8 mouse cellular contexts compared by ENCODE assay signal in the genomic region with DNA sequence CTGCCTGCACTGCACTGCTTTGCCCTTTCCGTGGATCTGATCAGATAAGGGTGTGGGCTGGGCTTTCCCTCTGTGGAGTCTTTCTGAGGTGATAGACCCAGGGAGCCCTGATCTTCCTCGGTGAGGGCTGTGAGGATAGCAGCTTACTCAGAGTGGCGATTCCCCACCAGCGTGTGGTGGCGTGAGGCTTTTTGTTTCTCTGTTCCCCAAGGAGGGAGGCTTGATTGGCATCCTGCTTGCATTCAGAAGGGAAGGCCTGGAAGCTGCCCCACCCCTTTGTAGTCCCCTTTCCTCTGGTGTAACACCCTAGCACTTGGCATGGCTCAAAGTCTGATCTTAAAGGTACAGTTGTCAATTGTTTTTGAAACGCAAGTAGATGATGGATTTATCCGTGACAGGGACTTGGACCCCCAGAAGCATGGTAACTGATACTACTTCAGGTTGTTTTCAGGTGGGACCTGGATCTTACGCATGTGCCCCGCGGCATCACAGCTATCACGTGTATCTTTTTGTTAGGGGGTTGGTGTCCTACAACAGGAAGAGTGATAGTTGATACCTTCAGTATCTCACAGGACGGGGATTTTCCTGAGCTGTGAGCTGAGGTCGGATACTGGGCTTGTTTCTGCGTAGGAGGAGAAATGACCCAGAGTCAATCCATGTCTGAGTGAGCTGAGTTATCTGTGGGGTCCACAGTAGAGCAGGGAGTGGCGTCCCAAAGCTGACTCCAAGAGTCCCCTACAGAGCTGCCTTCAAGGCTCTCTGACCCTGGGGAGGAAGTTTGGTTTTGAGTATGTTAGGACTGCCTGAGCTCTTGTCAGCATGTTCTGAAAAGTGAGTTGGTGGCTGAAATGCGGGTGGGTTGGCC. TPM values are rescaled to one million over a fixed set of nuclear protein-coding genes. Genes with fewer than 3 reads are reported as not detected.
A peak's percentile ranks its signal among the peaks of the same experiment; 100 is the strongest.
DNase-seq lines count a peak whose midpoint lies in the region; ATAC-seq and TF ChIP-seq lines count a peak whose summit lies in the region.

No protein-coding gene starts in this region.

- no peak overlapping the region for H3K4me3 ChIP-seq in hindbrain, embryonic 15.5 days
- H3K4me3 ChIP-seq in hindbrain, embryonic 12.5 days, result no peak overlapping the region
- peak overlapping the region; percentile 10 to 66 (median 63) for H3K4me3 ChIP-seq in CH12.LX (replicated peaks in 1 of 3; ENCODE audit: low read depth in 2 of 3, low read length in 2 of 3, poor library complexity in 1 of 3)
- H3K4me3 ChIP-seq in intestine, embryonic 16.5 days (ENCODE audit: low read length), result no peak overlapping the region

- 57% methylated on average over 16 of the region's 16 CpGs for WGBS in hindbrain, embryonic 15.5 days
- 43% methylated on average over 16 of the region's 16 CpGs for WGBS in hindbrain, embryonic 12.5 days
- WGBS in intestine, embryonic 16.5 days, result 51% methylated on average over 16 of the region's 16 CpGs

- H3K4me2 ChIP-seq in hindbrain, embryonic 15.5 days, result 0 out of 2 replicates have a peak overlapping the region, but pooled peaks have one; percentile 19
- no peak overlapping the region for H3K4me2 ChIP-seq in hindbrain, embryonic 12.5 days (replicated peaks)
- H3K4me2 ChIP-seq in CH12.LX (ENCODE audit: insufficient read depth, low read depth, poor library complexity, severe bottlenecking), result no peak overlapping the region
- 0 out of 2 replicates have a peak overlapping the region, but pooled peaks have one; percentile 11 for H3K4me2 ChIP-seq in intestine, embryonic 16.5 days (ENCODE audit: low read depth, low read length)

- TF ChIP-seq RAD21 in CH12.LX (IDR thresholded peaks at IDR 0.05; ENCODE audit: low read depth, low read length), result no peak

- no peaks in the 10 kb centered on the region for H3K79me2 ChIP-seq in CH12.LX (replicated peaks; ENCODE audit: control insufficient read depth, extremely low read depth, insufficient read depth, poor library complexity, severe bottlenecking)

- H3K4me1 ChIP-seq in hindbrain, embryonic 15.5 days (replicated peaks), result peaks cover 20% of the 10 kb centered on the region
- H3K4me1 ChIP-seq in hindbrain, embryonic 12.5 days, result peaks cover 33% of the 10 kb centered on the region
- H3K4me1 ChIP-seq in CH12.LX (ENCODE audit: control insufficient read depth in 1 of 2, insufficient read depth in 2 of 2), result peaks cover 9 to 58% of the 10 kb centered on the region in 2 experiments; a peak in 3 of 4 replicates
- H3K4me1 ChIP-seq in intestine, embryonic 16.5 days (ENCODE audit: control insufficient read depth, insufficient read depth, low read length), result peaks cover 38% of the 10 kb centered on the region

- no peak for ATAC-seq in hindbrain, embryonic 15.5 days (ENCODE audit: low FRiP score, low read depth)
- ATAC-seq in hindbrain, embryonic 12.5 days (ENCODE audit: low FRiP score), result no peak
- peak; percentile 38 for ATAC-seq in intestine, embryonic 16.5 days

- in situ Hi-C loops in CH12.LX (cut with MboI; ENCODE audit: low pct_ligation_motif_present, low pct_unique_long_range_greater_than_20kb, low sequenced_read_pairs), result loop anchor here (5.0 kb wide), 2 partner anchors 35 kb away; a partner anchor contains a TSS

- no peak overlapping the region for H3K27ac ChIP-seq in hindbrain, embryonic 15.5 days (replicated peaks)
- no peak overlapping the region for H3K27ac ChIP-seq in hindbrain, embryonic 12.5 days
- peak overlapping the region; percentile 21; the same call in 1 of the 2 replicates for H3K27ac ChIP-seq in CH12.LX (ENCODE audit: insufficient read depth, low read depth)
- H3K27ac ChIP-seq in intestine, embryonic 16.5 days (ENCODE audit: low read length), result peak overlapping the region; percentile 83

- no peak overlapping the region for H3K9ac ChIP-seq in hindbrain, embryonic 15.5 days
- H3K9ac ChIP-seq in hindbrain, embryonic 12.5 days, result no peak overlapping the region
- H3K9ac ChIP-seq in CH12.LX (ENCODE audit: insufficient read depth, low read depth), result no peak overlapping the region
- H3K9ac ChIP-seq in intestine, embryonic 16.5 days (ENCODE audit: low read depth, low read length), result peak overlapping the region; percentile 36; the same call in 1 of the 2 replicates

- dilution Hi-C loops in CH12.LX (cut with MboI; ENCODE audit: extremely low pct_ligation_motif_present, extremely low pct_unique_long_range_greater_than_20kb, low sequenced_read_pairs), result no loop called here

- TF ChIP-seq EP300 in CH12.LX (IDR thresholded peaks at IDR 0.05; ENCODE audit: low read length), result no peak

- no peaks in the 10 kb centered on the region for H3K9me3 ChIP-seq in hindbrain, embryonic 15.5 days
- no peaks in the 10 kb centered on the region for H3K9me3 ChIP-seq in hindbrain, embryonic 12.5 days (replicated peaks)
- no peaks in the 10 kb centered on the region for H3K9me3 ChIP-seq in CH12.LX (replicated peaks; ENCODE audit: low read length)
- H3K9me3 ChIP-seq in intestine, embryonic 16.5 days (ENCODE audit: control insufficient read depth, low read length), result no peaks in the 10 kb centered on the region

- no peaks in the 10 kb centered on the region for H3K36me3 ChIP-seq in hindbrain, embryonic 15.5 days
- no peaks in the 10 kb centered on the region for H3K36me3 ChIP-seq in hindbrain, embryonic 12.5 days
- H3K36me3 ChIP-seq in CH12.LX (replicated peaks in 1 of 2; ENCODE audit: control insufficient read depth in 1 of 2, insufficient read depth in 1 of 2, low read length in 1 of 2), result peaks cover 0 to 11% of the 10 kb centered on the region in 2 experiments
- H3K36me3 ChIP-seq in intestine, embryonic 16.5 days (ENCODE audit: control insufficient read depth, insufficient read depth, low read length), result no peaks in the 10 kb centered on the region

- DNase-seq in CH12.LX (ENCODE audit: extremely low read depth), result no peak
- DNase-seq in gastrocnemius, adult 18-20 months (ENCODE audit: low spot score), result peak; percentile 69
- peak; percentile 43 for DNase-seq in naive thymus-derived CD4-positive, alpha-beta T cell, adult 2 months (ENCODE audit: low read depth)
- DNase-seq in layer of hippocampus, adult 18-20 months (ENCODE audit: low spot score in 2 of 2), result no peak
- no peak for DNase-seq in layer of hippocampus, adult 8-10 months (ENCODE audit: low spot score in 2 of 2)

- no peak for TF ChIP-seq CTCF in CH12.LX (conservative IDR thresholded peaks at IDR 0.05 in 1 of 2, IDR thresholded peaks at IDR 0.05 in 1 of 2; ENCODE audit: low read depth in 2 of 2, low read length in 2 of 2)

- H3K27me3 ChIP-seq in hindbrain, embryonic 15.5 days, result no peaks in the 10 kb centered on the region
- 0 out of 2 replicates have a peak, but pooled peaks cover 3% of the 10 kb centered on the region for H3K27me3 ChIP-seq in hindbrain, embryonic 12.5 days
- H3K27me3 ChIP-seq in CH12.LX (replicated peaks), result no peaks in the 10 kb centered on the region
- H3K27me3 ChIP-seq in intestine, embryonic 16.5 days (replicated peaks; ENCODE audit: control insufficient read depth, insufficient read depth, low read length), result no peaks in the 10 kb centered on the region

- TF ChIP-seq POLR2A in CH12.LX (IDR thresholded peaks at IDR 0.05; ENCODE audit: low read depth, low read length), result no peak

TF ChIP-seq in CH12.LX, 34 proteins besides CTCF, POLR2A, EP300 and RAD21:
- peak; percentile 25; the same call in 1 of the 2 replicates for TF ChIP-seq MXI1 (IDR thresholded peaks at IDR 0.05; ENCODE audit: low read depth, low read length)
- TF ChIP-seq ZC3H11A (IDR thresholded peaks at IDR 0.05; ENCODE audit: low read depth, low read length), result no peak
- peak; percentile 74 for TF ChIP-seq BHLHE40 (IDR thresholded peaks at IDR 0.05; ENCODE audit: low read depth, low read length)
- TF ChIP-seq ETS1 (conservative IDR thresholded peaks at IDR 0.05; ENCODE audit: low read depth, low read length), result no peak
TF ChIP-seq in CH12.LX: peak in this region for 2.

RNA-seq across cellular contexts. Expression of a gene that starts 36.2 kb away (rescaled TPM):
- 1.5 and 1.7 TPM in 2 replicates for polyA plus RNA-seq in hindbrain, embryonic 15.5 days (2015; fragmentation: Nextera tagmentation; extraction: Ambion mirVana)
- 1.9 TPM in 2 replicates for polyA plus RNA-seq in hindbrain, embryonic 12.5 days (2016; fragmentation: Nextera tagmentation; extraction: Ambion mirVana)
- total RNA-seq in CH12.LX (2012; rRNA removed) (4.5 and 5.3 TPM in 2 replicates), CH12.LX (2014; rRNA removed) (6.6 and 6.8 TPM in 2 replicates)
- 10.9 and 12.4 TPM in 2 replicates for polyA plus RNA-seq in CH12.LX (2012; ENCODE audit: insufficient read length, low read depth)
- 10 to 100 TPM; 25.7 to 32.7 TPM for total RNA-seq in gastrocnemius, adult 18-20 months (2021)
- 3.5 and 4.0 TPM in 2 replicates for polyA plus RNA-seq in intestine, embryonic 16.5 days (2015; fragmentation: Nextera tagmentation; extraction: Ambion mirVana)
- 10 to 100 TPM; 71.8 to 73.5 TPM for total RNA-seq in layer of hippocampus, adult 18-20 months (2021)
- 10 to 100 TPM; 61.3 to 82.7 (median 71.8) TPM for total RNA-seq in layer of hippocampus, adult 8-10 months (2022)

Comparison
In these comparisons a context has a peak if more than half of its experiments do, and no peak if none do; other contexts are left out.
1. H3K4me2 ChIP-seq: peak in hindbrain, embryonic 15.5 days (single experiment) and intestine, embryonic 16.5 days (single experiment); none in hindbrain, embryonic 12.5 days (single experiment) and CH12.LX (single experiment).
2. H3K27ac ChIP-seq: peak in CH12.LX (single experiment) and intestine, embryonic 16.5 days (single experiment); none in hindbrain, embryonic 15.5 days (single experiment) and hindbrain, embryonic 12.5 days (single experiment).
3. H3K4me3 ChIP-seq: peak in CH12.LX (3 of 3); none in hindbrain, embryonic 15.5 days (single experiment), hindbrain, embryonic 12.5 days (single experiment) and intestine, embryonic 16.5 days (single experiment).
4. DNase-seq: peak in gastrocnemius, adult 18-20 months (single experiment) and naive thymus-derived CD4-positive, alpha-beta T cell, adult 2 months (single experiment); none in CH12.LX (single experiment), layer of hippocampus, adult 18-20 months (0 of 2) and layer of hippocampus, adult 8-10 months (0 of 2).